Mouse (Mus musculus) telencephalon, adult 2 months (tissue): ENCODE measurements around the gene Vwa7.
"Not testable (repeated sequence)": the region's sequence is repeated elsewhere in the genome, so short reads cannot be mapped to it uniquely, and the experiment has no call there.

Experiments used
- DNase-seq: peaks from one replicate; pipeline ENCODE4 v3.0.0-alpha.2; 2011; ENCODE audit warnings: low read depth, low spot score

Gene Vwa7

GRCm38 (mm10) chr17:35021842-35022477 is 5.6 kb downstream of the Vwa7 start:
- DNase-seq, result no peak

DNA sequence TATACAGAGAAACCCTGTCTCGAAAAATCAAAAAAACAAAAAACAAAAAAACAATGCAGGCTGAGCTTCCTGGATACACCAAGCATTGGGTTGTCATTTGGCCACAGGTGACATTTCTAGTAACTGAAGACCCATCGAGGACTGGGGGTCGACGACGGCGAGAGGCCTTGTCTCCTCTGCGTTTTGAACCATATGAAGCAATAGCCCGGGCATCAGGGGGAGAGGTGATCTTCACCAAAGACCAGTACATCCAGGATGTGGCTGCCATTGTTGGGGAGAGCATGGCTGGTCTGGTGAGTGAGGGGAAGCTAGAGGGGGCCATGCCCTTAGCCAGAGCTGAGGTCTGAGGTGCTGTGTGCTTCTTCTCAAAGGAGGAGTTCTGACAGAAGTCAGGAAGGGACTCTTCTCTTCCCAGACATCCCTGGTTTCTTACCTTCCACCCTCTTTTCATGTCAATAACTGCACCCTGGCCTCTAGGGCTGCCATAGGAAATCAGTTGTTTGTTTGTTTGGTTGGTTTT is 6.2 kb downstream of the Vwa7 start:
- no peak for DNase-seq

- DNase-seq, result no peak
Measured at GRCm38 (mm10) chr17:35023221-35023620, 6.8 kb downstream of the Vwa7 start.

GRCm38 (mm10) chr17:35023756-35024155 is 7.4 kb downstream of the Vwa7 start:
- no peak for DNase-seq

GRCm38 (mm10) chr17:35024261-35024660 is 7.9 kb downstream of the Vwa7 start:
- DNase-seq, result no peak

DNA sequence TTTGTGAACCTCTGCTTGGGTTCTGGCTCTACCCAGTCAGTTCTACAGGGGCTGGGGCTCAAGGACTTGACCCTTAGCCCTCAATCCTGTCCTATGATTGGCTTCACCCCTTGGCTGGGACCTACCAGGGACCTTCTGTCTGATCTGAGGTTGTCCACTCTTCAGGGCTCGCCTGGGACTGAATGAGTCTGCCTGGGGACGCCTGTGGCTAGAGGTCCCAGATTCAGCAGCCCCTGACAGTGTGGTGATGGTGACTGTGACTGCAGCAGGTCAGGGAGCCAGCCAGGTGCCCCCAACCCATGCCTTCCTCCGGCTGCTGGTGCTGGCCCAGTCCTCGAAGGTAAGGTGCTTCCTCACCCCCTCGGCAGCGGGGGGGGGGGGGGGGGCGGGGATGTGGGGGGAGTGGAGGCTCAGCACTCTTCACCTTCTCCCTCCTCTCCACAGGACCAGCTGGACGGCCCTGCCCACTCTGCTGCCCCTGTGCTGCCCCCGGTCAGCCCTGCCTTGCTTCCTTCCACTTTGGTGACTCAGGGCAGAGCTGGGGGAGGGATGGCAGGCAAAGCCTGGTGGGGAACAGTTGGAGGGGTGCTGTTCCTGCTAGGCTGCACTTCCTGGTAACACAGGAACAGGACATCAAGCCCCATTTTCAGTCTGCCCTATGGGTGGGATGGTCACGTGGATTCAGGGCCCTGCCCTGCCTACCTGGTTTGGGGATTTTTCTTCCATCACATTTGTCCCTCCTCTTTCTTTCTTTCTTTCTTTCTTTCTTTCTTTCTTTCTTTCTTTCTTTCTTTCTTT is 8.5 kb downstream of the Vwa7 start:
- DNase-seq, result no peak

GRCm38 (mm10) chr17:35026206-35026605 is 9.8 kb downstream of the Vwa7 start:
- no peak for DNase-seq

DNA sequence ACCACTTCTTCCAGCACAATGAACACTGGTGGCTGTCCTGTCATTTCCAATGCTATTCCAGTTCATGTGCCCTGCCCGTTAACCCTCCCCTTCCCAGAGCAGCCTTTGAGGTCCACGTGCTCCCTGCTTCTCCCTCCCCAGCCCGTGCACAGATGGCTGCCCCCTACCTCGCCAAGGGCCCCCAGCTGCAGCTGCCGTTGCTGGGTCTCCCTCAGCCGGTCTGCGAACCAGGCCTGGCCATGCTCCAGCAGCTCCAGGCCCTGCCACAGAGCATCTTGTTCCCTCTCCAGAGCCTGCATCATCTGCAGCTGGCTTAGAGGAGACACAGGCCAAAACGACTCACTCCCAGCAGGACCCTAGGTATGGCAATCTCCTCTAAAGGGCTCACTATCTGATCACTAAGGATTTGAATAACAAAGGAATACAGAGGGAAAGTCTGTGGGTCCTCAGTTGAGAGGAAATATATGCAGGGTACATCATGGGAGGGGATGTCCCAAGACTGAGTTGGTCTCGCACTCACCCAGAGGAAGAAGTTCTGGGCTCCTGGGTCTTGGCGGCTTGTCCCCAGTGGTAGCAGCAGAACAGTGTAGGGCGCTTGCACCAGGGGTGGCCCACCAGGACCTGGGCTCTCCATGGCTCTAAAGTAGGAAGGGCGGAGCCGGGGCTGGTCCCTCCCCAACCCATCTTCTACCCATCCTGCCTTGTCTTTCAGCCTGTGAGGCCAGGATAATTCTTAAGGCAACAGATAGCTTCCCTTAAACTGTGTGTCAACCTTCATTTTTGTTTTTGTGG is 11.1 kb downstream of the Vwa7 start, which contains the start of gene Sapcd1:
TSS of gene Sapcd1 (minus strand) at position 740 of the 792 bp plus-strand sequence.
- DNase-seq, result no peak

DNA sequence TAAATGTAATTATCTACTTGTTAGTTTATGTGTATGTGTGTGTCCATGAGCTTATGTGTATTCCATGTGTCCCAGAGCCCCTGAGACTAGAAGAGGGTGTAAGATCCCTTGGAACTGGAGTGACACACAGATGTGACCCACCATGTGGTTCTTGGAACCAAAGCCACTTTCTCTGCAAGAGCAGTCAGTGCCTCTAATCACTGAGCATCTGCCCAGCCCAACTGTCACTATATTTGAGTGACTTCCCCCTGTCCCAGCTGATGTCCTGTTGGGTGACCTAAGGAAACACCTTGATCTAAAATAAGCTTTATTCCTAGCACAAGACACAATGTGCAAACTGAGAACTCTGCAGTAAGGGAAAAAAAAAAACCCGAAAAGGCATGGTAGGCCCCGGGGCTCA is 11.9 kb downstream of the Vwa7 start:
- no peak for DNase-seq

DNA sequence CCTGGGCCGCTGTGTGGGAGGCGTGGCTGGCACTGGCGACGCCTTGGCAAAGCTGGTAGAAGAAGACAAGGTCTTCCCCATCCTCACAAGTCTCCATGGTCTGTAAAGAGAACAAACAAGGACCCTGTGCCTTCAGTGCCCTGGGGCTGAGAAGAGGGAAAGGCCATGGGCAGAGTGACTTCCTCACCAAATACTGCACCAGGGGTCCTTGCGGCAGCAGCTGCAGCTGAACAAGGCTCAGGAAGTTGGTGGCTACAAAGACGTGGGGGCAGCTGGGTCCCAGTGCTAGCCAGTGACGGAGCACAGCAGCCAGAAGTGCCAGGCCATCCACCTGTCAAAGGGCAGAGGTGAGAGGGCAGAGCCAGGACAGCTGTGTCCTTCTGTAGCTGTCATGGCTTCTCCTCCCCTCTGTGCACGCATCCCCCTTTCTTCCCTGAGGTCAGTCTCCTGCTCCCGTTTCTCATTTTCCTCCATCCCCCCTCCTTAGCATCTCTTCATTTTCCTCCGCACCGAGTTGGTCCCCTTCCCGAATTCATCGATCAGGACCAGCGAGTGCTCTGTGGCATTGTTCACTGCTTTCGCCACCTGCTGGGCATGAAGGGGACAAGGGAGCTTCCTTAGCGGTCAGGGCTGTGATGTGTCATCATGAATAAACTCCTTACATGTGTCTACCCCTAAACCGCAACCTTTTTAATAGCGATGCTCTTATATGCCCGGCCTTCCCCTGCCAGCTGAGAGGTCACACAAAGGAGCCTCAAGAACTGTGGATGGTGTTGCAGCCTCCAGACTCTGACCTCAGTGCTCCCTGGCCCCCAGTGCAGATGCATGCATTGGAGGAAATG is 13.5 kb downstream of the Vwa7 start:
- DNase-seq, result no peak

- no peak for DNase-seq
Measured at GRCm38 (mm10) chr17:35031272-35031671, 14.9 kb downstream of the Vwa7 start.

GRCm38 (mm10) chr17:35031880-35032279 is 15.5 kb downstream of the Vwa7 start:
- DNase-seq, result no peak

GRCm38 (mm10) chr17:35032323-35032870 is 16.0 kb downstream of the Vwa7 start:
- DNase-seq, result no peak

- not testable (repeated sequence) for DNase-seq
Measured at GRCm38 (mm10) chr17:35033703-35034102, 17.3 kb downstream of the Vwa7 start.

DNA sequence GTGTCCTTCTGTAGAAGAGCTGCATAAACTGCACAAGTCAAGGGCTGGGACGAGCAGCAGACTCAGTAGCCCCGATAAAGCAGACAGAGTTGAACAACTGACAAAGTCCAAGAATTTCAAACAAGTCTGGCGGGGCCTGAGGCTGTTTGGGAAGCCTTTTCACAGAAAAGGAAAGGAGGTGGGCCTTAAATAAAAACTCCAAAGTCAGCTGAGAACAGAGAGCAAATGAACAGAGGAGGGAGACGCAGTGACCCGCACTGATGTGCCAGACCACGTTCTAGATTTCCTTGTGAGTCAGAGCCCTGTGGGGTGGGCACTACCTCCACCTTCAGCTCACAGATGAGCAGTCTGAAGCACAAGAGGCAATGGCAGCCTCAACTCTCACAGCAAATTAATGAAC is 18.5 kb downstream of the Vwa7 start:
- no peak for DNase-seq

GRCm38 (mm10) chr17:35039121-35039873 is 22.9 kb downstream of the Vwa7 start:
- no peak for DNase-seq

DNA sequence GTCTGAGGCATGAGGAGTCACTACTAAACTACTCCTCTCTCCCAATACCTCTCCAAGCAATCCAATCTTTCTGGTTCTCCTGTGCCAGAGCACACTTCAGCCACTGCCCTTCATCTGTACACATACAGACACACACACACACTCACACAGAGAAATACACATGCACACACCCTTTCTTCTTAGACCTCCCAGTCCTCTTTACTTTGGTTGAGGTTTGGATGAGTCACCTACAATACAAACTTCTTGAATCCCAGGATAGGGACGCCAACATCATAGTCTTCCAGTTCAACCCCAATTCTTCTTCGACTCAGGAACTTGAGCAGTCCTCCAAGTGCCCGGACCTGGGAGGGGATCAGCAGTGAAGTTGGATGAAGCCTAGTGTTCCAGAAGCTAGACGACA is 27.4 kb downstream of the Vwa7 start:
- DNase-seq, result no peak

DNA sequence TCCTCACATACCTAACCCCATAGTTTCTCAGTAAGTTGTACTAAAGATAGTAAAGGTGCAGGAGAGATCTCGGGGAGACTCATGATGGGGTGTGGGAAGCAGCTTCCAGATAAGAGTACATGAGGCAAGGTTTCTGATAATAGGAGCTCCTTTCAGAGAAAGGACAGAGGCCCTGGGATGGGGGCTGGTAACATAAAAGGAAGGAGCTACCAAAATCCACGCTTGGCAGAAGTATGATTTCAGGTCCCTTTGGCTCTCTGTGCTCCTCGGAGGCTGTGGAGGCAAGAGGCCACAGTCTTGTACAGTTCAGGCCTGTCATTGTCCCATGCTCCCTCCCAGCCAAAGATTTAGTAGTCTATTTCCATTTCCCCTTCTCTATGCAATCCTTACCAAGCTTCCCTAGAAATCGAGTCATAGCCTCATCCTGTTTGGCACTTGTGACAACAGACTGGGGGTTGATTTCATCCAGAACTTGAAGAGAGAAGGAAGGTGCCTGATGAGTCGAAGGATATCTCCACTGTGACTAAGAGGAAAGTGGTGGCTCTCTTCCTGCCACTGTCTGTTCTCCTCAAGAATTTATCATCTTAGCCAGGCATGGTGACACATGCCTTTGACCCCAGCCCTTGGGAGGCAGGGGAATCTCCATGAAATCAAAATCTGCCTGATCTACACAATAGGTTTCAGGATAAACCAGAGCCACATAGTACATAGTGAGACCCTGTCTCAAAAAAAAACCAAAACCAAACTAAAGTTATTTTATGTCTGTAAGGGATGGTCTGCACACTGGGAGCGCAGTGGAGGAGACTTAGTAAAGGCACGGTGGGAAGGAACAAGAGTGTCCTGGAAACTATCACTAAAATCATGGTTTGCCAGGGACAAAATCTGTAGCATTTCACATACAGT is 28.8 kb downstream of the Vwa7 start:
- no peak for DNase-seq
